Mouse (Mus musculus) midbrain, embryonic 15.5 days (tissue): Measurements from ENCODE around the gene Prap1. TPM values are rescaled to one million over a fixed set of nuclear protein-coding genes. Genes with fewer than 3 reads are reported as not detected.

Experiments
- ATAC-seq: fragments of 200-750 bp; cut with Nextera tagmentation; replicated peaks from 2 replicates; pipeline ENCODE4 v1.8.0; 2017; ENCODE audit warnings: moderate TSS enrichment
- H3K27ac ChIP-seq: fragments of 300-500 bp; sonication (generic); 2 replicates; pipeline ENCODE4 v1.5.1; 2015; ENCODE audit warnings: mild to moderate bottlenecking, inconsistent platforms
- H3K27me3 ChIP-seq: fragments of 300-500 bp; sonication (generic); replicated peaks from 2 replicates; pipeline ENCODE4 v1.6.1; 2015; ENCODE audit warnings: inconsistent platforms
- H3K36me3 ChIP-seq: fragments of 300-500 bp; sonication (generic); replicated peaks from 2 replicates; pipeline ENCODE4 v1.6.1; 2015; ENCODE audit warnings: inconsistent platforms
- H3K4me1 ChIP-seq: fragments of 300-500 bp; sonication (generic); 2 replicates; pipeline ENCODE4 v1.6.1; 2015; ENCODE audit warnings: inconsistent platforms
- H3K4me2 ChIP-seq: fragments of 300-500 bp; sonication (generic); 2 replicates; pipeline ENCODE4 v1.6.1; 2015; ENCODE audit warnings: inconsistent platforms, mild to moderate bottlenecking, moderate library complexity
- H3K4me3 ChIP-seq: fragments of 300-500 bp; sonication (generic); 2 replicates; pipeline ENCODE4 v1.5.1; 2015; ENCODE audit warnings: mild to moderate bottlenecking, inconsistent platforms
- H3K9ac ChIP-seq: fragments of 300-500 bp; sonication (generic); 2 replicates; pipeline ENCODE4 v1.6.1; 2015; ENCODE audit warnings: mild to moderate bottlenecking, inconsistent platforms
- H3K9me3 ChIP-seq: fragments of 300-500 bp; sonication (generic); 2 replicates; pipeline ENCODE4 v1.6.1; 2016; ENCODE audit warnings: inconsistent platforms
- WGBS: fragments of 180-500 bp; shearing (Covaris S2); methylation state at CpG from one replicate; pipeline ENCODE4 v1.1.7; 2015; ENCODE audit warnings: mixed read lengths; 5-methylcytosine and 5-hydroxymethylcytosine counted together
- polyA plus RNA-seq: library from polyadenylated mRNA; unstranded; fragments of >200 nt; fragmentation: Nextera tagmentation; extraction: Ambion mirVana; gene quantifications from 2 replicates; pipeline ENCODE4 v1.2.1, GENCODE M21; 2015

Prap1 gene
- polyA plus RNA-seq, 1 experiment from 2014 or later = not detected

- H3K27me3 ChIP-seq = peaks cover 52% of the 10 kb centered on the region
- no peaks in the 10 kb centered on the region for H3K36me3 ChIP-seq
Measured at GRCm38 (mm10) chr7:140062307-140062706, 30.9 kb upstream of the Prap1 start.

DNA sequence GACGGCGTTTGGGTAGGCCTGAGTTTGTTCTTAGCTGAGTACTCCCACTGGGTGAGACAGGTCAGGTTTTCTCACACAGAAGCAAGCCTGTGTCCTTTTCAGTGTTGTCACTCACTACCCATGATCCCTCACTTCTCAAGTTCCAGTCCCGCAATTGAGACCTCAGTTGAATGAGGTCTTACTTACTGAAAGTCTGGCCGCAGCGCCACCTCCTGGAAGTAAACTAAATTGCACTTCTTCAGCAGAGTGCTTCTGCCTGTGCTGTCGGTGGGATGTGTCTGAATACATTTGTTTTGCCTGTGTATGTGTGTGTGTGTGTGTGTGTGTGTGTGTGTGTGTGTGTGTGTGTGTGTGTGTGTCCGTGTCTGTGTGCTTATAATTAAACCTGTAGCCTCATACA lies 30.1 kb upstream of the Prap1 start:
- Histone ChIP-seq H3K4me1 (peaks cover 37% of the 10 kb centered on the region), H3K9me3 (no peaks in the 10 kb centered on the region), H3K4me3 (no peak overlapping the region), H3K27ac (no peak overlapping the region), H3K27me3 (peaks cover 60% of the 10 kb centered on the region), H3K4me2 (no peak overlapping the region), H3K36me3 (no peaks in the 10 kb centered on the region), H3K9ac (no peak overlapping the region)
- ATAC-seq = no peak
- 15% methylated on average over 7 of the region's 7 CpGs for WGBS

More at GRCm38 (mm10) chr7:140062307-140062706, 30.9 kb upstream of the Prap1 start:
- Histone ChIP-seq H3K9ac (no peak overlapping the region), H3K4me2 (no peak overlapping the region), H3K4me1 (peaks cover 44% of the 10 kb centered on the region), H3K9me3 (no peaks in the 10 kb centered on the region), H3K27ac (no peak overlapping the region), H3K4me3 (no peak overlapping the region)
- no peak for ATAC-seq
- 12% methylated on average over 11 of the region's 11 CpGs for WGBS

DNA sequence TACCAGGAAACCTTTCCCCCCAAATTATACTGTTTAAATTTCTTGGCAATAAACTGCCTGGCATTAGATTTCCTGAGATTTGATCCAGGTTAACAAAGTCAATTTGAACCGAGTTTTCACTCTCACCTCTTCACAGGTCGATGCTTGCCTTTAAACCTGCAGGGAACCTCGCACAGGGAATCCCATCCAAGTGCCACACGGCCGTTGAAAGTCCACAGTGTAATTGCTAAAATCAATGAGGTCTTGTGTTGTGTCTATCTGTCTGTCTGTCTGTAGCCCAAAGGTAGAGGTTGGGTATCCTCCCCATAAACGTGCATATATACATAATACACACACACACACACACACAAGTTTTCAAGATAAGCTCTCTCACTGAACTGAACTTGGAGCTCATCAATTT lies 25.8 kb upstream of the Prap1 start:
- Histone ChIP-seq H3K36me3 (peaks cover 9% of the 10 kb centered on the region; the same call in 1 of the 2 replicates), H3K27me3 (peaks cover 85% of the 10 kb centered on the region), H3K4me2 (no peak overlapping the region), H3K9me3 (no peaks in the 10 kb centered on the region), H3K9ac (no peak overlapping the region), H3K4me1 (no peaks in the 10 kb centered on the region), H3K4me3 (no peak overlapping the region), H3K27ac (no peak overlapping the region)
- ATAC-seq = no peak
- 68% methylated on average over 6 of the region's 6 CpGs for WGBS

GRCm38 (mm10) chr7:140070042-140070711 lies 23.0 kb upstream of the Prap1 start:
- 29% methylated on average over 39 of the region's 39 CpGs for whole genome bisulfite sequencing
- peaks cover 76% of the 10 kb centered on the region for H3K27me3 ChIP-seq
- no peak for ATAC-seq

GRCm38 (mm10) chr7:140077698-140078097 lies 15.5 kb upstream of the Prap1 start:
- H3K27me3 ChIP-seq = peaks cover 12% of the 10 kb centered on the region
- no peak overlapping the region for H3K4me3 ChIP-seq
- no peaks in the 10 kb centered on the region for H3K9me3 ChIP-seq
- peaks cover 26% of the 10 kb centered on the region for H3K4me1 ChIP-seq
- WGBS = 83% methylated on average over 6 of the region's 6 CpGs
- no peak overlapping the region for H3K9ac ChIP-seq
- no peak overlapping the region for H3K4me2 ChIP-seq
- no peak overlapping the region for H3K27ac ChIP-seq
- peaks cover 8% of the 10 kb centered on the region; the same call in 1 of the 2 replicates for H3K36me3 ChIP-seq
- ATAC-seq = no peak

More at GRCm38 (mm10) chr7:140070042-140070711, 23.0 kb upstream of the Prap1 start:
- Histone ChIP-seq H3K27ac (no peak overlapping the region), H3K4me1 (no peaks in the 10 kb centered on the region), H3K4me3 (no peak overlapping the region), H3K36me3 (peaks cover 18% of the 10 kb centered on the region; the same call in 1 of the 2 replicates), H3K4me2 (peak overlapping the region; percentile 11; the same call in 1 of the 2 replicates), H3K9me3 (no peaks in the 10 kb centered on the region), H3K9ac (no peak overlapping the region)

DNA sequence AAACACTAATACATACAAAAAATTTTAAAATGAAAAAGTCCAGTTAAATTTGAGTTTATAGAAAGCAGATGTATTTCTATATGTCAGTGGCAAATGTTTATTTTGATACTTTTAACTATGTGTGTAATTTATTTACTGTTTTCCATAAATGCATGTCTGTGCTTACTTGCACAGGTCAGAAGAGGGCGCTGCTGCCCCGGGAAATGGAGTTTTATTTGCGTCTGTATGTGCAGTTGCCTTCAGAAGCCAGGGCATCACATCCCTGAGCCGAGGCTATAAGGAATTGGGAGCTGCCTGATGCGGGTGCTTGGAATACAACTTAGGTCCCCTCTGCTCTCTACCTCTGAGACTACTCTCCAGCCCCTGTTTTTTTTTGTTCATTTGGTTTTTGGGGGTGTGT lies 14.5 kb upstream of the Prap1 start:
- 7% methylated on average over 5 of the region's 5 CpGs for WGBS
- Histone ChIP-seq H3K4me1 (peaks cover 31% of the 10 kb centered on the region), H3K27ac (no peak overlapping the region), H3K36me3 (no peaks in the 10 kb centered on the region; the same call in 1 of the 2 replicates), H3K27me3 (peaks cover 5% of the 10 kb centered on the region; the same call in 1 of the 2 replicates), H3K9me3 (no peaks in the 10 kb centered on the region), H3K4me3 (no peak overlapping the region), H3K4me2 (peak overlapping the region; percentile 51; the same call in 1 of the 2 replicates), H3K9ac (no peak overlapping the region)
- no peak for ATAC-seq

GRCm38 (mm10) chr7:140080503-140081156 lies 12.6 kb upstream of the Prap1 start:
- peak overlapping the region; percentile 76 for H3K9ac ChIP-seq
- H3K4me3 ChIP-seq = peak overlapping the region; percentile 66
- H3K27ac ChIP-seq = peak overlapping the region; percentile 96
- ATAC-seq = peak; percentile 79
- WGBS = under 1% methylated on average over 24 of the region's 24 CpGs
- no peaks in the 10 kb centered on the region for H3K36me3 ChIP-seq
- no peaks in the 10 kb centered on the region for H3K27me3 ChIP-seq
- H3K4me2 ChIP-seq = peak overlapping the region; percentile 51
- peaks cover 31% of the 10 kb centered on the region for H3K4me1 ChIP-seq
- H3K9me3 ChIP-seq = no peaks in the 10 kb centered on the region

- peak; percentile 48 for ATAC-seq
- Histone ChIP-seq H3K36me3 (no peaks in the 10 kb centered on the region), H3K9me3 (no peaks in the 10 kb centered on the region), H3K4me1 (peaks cover 31% of the 10 kb centered on the region), H3K4me3 (peak overlapping the region; percentile 66), H3K4me2 (peak overlapping the region; percentile 51), H3K27me3 (no peaks in the 10 kb centered on the region), H3K27ac (peak overlapping the region; percentile 96), H3K9ac (peak overlapping the region; percentile 76)
- WGBS = 7% methylated on average over 20 of the region's 20 CpGs
Measured at GRCm38 (mm10) chr7:140081408-140082241, 11.6 kb upstream of the Prap1 start.

- Histone ChIP-seq H3K9me3 (no peaks in the 10 kb centered on the region), H3K4me3 (peak within 1 kb of the TSS; percentile 66), H3K9ac (peak within 1 kb of the TSS; percentile 76), H3K27ac (peak within 1 kb of the TSS; percentile 96), H3K36me3 (no peaks in the 10 kb centered on the region), H3K4me1 (peaks cover 31% of the 10 kb centered on the region), H3K4me2 (peak within 1 kb of the TSS; percentile 51), H3K27me3 (no peaks in the 10 kb centered on the region)
- WGBS = 2% methylated on average over 18 of the region's 18 CpGs
- ATAC-seq = peak; percentile 90
Measured at GRCm38 (mm10) chr7:140082242-140082678, 10.9 kb upstream of the Prap1 start, which contains the start of gene Caly. TSS of gene Caly (minus strand) at chr7:140082548.

DNA sequence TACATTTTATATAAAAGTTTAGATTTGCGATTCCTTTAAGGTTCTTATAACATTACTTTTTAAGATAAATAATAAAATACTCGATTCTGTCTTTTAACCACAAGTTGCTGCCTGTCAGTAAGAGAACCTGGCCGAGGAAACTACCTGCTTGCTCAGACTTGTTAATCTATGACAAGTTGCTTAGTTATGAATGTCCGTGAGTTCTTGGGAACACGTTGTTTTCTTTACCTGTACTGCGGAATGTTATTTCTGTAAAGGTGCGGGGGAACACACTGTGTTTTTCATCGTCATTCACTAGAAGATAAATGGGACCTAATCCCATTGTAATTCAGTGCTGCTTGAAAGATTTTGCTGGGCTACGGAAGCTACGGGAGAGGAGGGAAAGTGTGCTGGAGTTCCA lies 2.6 kb upstream of the Prap1 start:
- Histone ChIP-seq H3K9me3 (no peaks in the 10 kb centered on the region), H3K27ac (no peak overlapping the region), H3K4me3 (no peak overlapping the region), H3K4me2 (no peak overlapping the region), H3K27me3 (no peaks in the 10 kb centered on the region), H3K9ac (no peak overlapping the region), H3K36me3 (no peaks in the 10 kb centered on the region), H3K4me1 (no peaks in the 10 kb centered on the region)
- WGBS = 69% methylated on average over 10 of the region's 10 CpGs
- ATAC-seq = no peak

GRCm38 (mm10) chr7:140094954-140095353 lies 1.8 kb downstream of the Prap1 start:
- H3K9me3 ChIP-seq = no peaks in the 10 kb centered on the region
- H3K27me3 ChIP-seq = no peaks in the 10 kb centered on the region
- H3K4me1 ChIP-seq = no peaks in the 10 kb centered on the region
- no peaks in the 10 kb centered on the region for H3K36me3 ChIP-seq
- no peak for ATAC-seq
- no peak overlapping the region for H3K27ac ChIP-seq
- no peak overlapping the region for H3K4me2 ChIP-seq
- no peak overlapping the region for H3K4me3 ChIP-seq
- H3K9ac ChIP-seq = no peak overlapping the region
- 77% methylated on average over 5 of the region's 5 CpGs for WGBS

DNA sequence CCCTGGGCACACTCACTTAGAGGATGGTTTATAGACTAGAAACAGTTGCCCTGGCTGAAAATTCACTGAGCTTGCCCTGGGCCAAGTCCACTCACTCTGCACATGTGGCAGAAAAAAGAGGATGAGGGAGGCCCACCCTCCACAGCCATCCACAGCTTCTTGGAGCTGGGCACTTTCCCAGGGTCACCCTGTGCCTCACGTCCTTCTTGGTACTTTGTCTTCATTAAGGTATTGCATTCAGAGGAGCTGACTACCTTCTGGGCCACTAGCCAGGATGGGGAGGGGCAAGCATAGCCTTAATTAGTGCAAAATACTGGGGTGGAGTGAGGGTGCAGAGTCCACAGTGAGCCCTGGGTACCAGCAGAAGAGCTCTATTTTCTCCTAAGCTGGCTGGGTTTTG lies 2.4 kb downstream of the Prap1 start:
- no peak overlapping the region for H3K4me3 ChIP-seq
- H3K27me3 ChIP-seq = no peaks in the 10 kb centered on the region
- no peaks in the 10 kb centered on the region for H3K4me1 ChIP-seq
- no peak overlapping the region for H3K4me2 ChIP-seq
- WGBS = 61% methylated on average over 1 of the region's 1 CpGs
- no peaks in the 10 kb centered on the region for H3K9me3 ChIP-seq
- no peaks in the 10 kb centered on the region for H3K36me3 ChIP-seq
- H3K27ac ChIP-seq = no peak overlapping the region
- no peak overlapping the region for H3K9ac ChIP-seq
- ATAC-seq = no peak
